Mouse (Mus musculus): Measurements from ENCODE around the gene 4930522H14Rik. TPM values are rescaled to one million over a fixed set of nuclear protein-coding genes. Genes with fewer than 3 reads are reported as not detected.

4930522H14Rik gene
- total RNA-seq, 1 experiment from 2014 or later, result not detected

DNA sequence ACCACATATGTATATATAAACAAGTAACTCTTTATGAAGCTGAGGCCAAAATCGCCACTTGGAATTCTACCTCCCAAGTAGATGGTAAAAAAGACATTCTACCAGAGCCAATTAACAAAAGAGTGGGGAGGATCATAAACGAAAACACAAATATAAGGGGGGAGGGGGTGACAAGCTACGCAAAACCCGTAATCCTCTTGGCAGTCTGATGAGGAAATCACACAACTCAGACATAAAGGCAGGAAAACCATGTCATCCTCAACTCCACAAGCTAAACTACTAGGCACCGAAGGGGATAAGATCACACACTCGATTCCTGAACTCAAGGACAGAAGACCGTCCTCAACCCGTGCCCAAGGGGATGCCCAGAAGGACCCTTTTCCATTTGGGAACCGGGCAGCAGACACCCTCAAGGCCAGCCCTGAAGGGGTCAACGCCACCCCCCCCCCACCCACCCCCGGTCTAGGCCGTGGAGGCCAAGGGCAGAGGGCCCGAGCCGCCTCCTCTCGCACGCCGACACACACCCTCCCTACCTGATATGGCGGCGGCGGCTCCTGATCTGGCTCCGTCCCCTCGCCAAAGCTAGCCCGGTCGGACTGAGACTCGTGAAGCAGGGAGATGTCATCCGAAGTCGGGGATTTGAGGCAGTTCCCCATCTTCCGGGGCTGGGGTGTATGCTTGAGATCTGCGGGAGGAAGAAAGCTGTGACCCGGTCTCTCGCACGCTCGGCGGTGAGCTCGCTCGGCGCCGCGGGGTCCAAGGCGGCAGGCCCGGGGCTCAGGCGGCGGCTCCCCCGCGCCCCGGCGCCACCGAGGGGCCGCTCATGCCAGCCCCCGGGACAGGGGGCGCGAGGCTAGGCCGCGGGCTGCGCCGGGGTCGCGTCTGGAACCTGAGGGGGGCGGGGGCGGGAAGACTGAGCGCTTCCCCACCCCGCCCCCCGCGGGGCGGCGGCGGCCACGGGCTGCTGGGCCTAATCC lies 55.2 kb downstream of the 4930522H14Rik start:
- DNase-seq, result peak; percentile 70

DNA sequence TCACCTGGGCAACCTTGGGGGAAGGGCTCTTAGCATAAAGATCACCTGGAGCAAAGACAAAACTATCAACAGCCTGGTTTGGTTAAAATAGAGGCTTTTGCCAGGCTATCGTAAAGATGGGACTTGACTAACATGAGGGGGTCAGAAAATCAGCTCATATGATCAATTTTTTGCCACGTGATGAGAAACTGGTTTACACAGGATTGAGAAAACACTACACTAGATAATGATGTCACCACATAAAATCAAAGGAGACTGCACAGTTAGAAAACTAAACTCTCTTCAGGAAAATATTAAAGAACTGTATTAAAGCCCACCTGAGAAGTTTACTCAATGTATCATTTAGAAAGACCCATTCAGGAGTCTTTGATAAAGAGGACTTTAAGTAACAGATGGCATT lies 56.0 kb downstream of the 4930522H14Rik start:
- no peak for DNase-seq

DNA sequence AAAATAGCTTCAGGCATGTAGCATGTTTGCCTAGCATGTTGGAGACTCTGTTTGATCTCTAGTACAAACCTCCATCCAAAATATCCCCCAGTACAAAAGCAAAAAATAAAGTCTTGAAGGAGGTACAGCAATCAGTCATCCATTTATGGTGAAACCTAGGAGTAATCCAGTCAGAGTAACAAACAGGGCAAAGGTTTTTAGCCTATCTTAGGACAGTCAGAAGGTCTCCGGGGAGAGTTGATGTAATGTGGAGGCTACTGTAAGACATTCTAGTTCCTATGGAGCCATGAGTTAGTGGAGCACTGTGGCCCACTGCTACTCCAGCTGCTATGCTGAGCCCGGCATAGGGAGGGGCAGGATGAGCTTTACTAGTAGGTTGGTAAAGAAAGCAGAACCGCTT lies 58.5 kb downstream of the 4930522H14Rik start:
- no peak for DNase-seq

DNA sequence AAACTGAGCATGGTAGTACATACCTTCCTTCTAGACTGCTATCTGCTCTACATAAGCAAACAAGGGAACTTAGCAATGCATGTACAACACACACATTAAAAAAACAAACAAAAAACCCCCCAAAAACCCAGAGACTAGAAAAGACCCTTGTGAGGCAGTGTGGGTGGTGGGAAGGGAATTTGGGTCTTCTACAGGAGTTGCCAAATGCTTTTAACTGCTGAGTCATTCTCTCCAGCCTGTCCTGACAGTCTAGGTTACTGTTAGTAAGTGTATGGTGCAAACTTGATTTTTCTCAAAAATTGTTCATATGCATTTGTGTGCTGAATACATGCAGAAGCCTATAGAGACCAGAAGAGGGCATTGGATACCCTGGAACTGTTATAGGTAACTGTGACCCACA lies 59.5 kb downstream of the 4930522H14Rik start:
- no peak for DNase-seq

DNA sequence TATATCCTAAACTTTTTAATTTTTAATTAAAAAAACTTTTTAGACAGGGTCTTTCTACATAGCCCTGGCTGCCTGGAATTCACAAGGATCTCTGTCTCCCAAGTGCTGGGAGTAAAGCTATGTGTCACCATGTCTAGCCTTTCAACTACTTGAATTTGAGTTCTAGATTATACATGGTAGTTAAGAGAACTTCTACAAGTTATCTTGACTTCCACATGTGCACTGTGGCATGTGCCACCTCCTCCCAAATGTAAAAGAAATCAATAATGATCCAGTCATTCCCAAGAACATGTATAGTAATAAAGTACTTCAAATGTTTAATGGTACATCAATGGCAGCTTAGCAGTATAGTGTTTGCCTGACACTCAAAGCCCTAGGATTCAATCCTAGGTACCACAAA lies 63.4 kb downstream of the 4930522H14Rik start:
- DNase-seq, result no peak

DNA sequence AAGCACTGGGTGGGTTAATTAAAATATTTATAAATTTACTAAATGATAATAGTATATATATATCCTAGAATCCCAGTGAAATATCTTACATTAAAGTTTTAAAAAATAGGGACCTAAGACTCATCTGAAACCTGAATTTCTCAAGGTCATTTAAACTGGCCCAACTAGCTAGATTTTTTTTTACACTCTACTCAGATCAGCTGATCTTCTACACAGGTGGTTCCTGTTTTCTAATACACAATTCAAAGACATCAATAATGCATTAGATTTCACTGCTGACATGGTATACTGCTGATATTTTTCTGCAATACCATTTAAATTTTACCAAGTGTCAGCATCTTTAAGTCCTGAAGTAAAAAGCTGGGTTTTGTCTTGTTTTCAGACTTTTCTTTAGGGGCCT lies 67.2 kb downstream of the 4930522H14Rik start:
- DNase-seq, result no peak

DNA sequence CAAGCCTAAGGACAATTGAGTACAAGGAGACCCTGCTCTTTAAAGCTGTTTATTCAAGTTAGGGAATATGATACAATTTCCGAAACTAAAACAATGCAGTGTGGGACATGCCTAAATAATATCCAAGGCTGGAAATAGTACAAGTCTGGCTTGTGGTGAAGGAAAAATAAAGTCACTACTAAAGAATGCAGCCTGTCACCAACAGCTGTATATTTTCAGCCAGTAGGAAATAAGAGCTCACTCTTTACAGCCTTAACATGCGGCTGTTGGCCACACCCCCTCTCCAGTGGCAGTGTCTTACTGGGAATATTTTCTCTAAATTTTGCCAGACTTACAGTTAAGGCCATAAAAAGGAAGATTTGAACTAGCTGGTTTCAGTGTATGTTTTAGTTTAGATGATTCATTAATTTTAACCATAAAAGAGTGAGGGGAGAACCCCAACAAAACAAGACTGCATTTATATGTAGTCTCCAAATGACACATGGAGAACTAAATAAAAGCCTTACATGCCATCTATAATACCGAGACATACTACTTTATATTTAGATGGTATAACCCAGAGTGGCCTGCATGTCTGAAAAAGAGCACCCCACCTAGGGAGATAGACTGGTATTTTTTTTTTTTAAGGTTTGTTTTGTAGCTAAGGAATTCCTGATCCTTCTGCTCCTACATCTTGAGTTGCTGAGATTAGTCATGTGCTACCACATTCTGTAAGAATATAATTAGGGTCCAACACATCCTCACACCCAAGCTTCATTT lies 70.5 kb downstream of the 4930522H14Rik start:
- DNase-seq, result no peak

DNA sequence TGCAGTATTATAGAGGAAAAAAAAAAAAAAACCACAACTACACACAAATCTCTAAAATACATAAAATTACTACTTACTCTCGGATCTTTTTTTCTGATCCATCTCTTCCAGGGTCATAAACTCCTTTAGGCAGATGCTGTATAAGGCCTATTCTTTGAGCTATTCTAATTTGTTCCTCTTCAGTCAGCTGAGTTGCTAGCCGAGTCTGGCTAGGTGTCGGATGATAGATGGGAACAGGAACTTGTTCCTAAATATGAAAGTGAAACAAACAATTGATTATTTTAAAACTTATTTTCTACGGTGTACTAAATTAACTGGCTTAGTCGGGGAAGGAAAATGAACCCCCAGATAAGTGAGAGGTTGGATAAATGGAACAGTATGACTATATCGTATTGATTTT lies 74.3 kb downstream of the 4930522H14Rik start:
- no peak for DNase-seq

Other genes starting within 250 kb of the 4930522H14Rik start
- 6.2 and 7.1 TPM in 2 replicates for gene Ttc39a, start 124.7 kb downstream of the 4930522H14Rik start, total RNA-seq (2021)
- 122 and 138 TPM in 2 replicates for gene Rnf11, start 46.6 kb downstream of the 4930522H14Rik start, total RNA-seq (2021)
- gene Cdkn2c, start 135.9 kb upstream of the 4930522H14Rik start, total RNA-seq (2021), result 49.8 and 64.3 TPM in 2 replicates
- 26.9 and 27.8 TPM in 2 replicates for gene Faf1, start 145.3 kb upstream of the 4930522H14Rik start, total RNA-seq (2021)